Mouse (Mus musculus) forelimb bud, embryonic 11.5 days (tissue): ENCODE data around the gene Ms4a5.

Experiments
- DNase-seq: peaks from one replicate; pipeline ENCODE4 v3.0.0-alpha.2; 2012; ENCODE audit warnings: low read depth, low spot score

The Ms4a5 gene

GRCm38 (mm10) chr19:11232348-11232747 is 51.3 kb downstream of the Ms4a5 start, which contains the start of gene Ms4a12:
TSS of gene Ms4a12 (minus strand) at chr19:11232448.
- no peak for DNase-seq
